Comparison of ENCODE assay signal across 8 mouse cellular contexts in the genomic region with DNA sequence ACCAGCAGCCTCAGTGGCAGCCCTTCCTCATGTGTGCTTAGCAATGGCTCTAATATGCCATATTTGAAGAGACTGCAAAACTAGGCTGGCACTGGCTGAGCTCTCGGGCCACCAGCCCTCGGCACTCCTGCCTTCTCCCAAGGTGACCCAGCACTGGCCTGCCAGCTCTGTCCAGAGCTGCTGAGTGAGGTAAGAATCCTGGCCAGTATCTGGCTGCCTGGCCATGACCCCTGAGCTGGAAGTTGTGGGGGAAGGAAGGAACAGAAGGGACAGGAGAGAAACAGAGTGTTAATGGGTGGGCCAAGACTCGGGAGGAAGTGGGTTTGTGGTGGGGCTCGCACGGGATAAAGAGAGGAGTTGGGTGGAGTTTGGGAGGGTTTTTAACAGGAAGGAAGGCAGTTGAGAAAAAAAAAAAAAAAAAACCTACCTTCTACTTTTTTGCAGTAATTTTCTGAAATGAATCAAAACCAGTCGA. TPM values are rescaled to one million over a fixed set of nuclear protein-coding genes. Genes with fewer than 3 reads are reported as not detected.
DNase-seq lines count a peak whose midpoint lies in the region; ATAC-seq and TF ChIP-seq lines count a peak whose summit lies in the region.

No protein-coding gene starts in this region.

- no peaks in the 10 kb centered on the region for H3K9me3 ChIP-seq in heart, embryonic 16.5 days (replicated peaks; ENCODE audit: control insufficient read depth, low read length)
- no peaks in the 10 kb centered on the region for H3K9me3 ChIP-seq in forebrain, postnatal 0 days (ENCODE audit: low read length)

- no peaks in the 10 kb centered on the region for H3K79me2 ChIP-seq in liver, adult 2 months (ENCODE audit: control insufficient read depth, insufficient read depth, low read length)

- H3K9ac ChIP-seq in heart, embryonic 16.5 days (ENCODE audit: low read length), result peak overlapping the region; percentile 55
- H3K9ac ChIP-seq in liver, adult 2 months (ENCODE audit: low read depth, low read length), result peak overlapping the region; percentile 23
- H3K9ac ChIP-seq in forebrain, postnatal 0 days, result no peak overlapping the region

- no peaks in the 10 kb centered on the region for H3K36me3 ChIP-seq in heart, embryonic 16.5 days (ENCODE audit: control insufficient read depth, insufficient read depth)
- no peaks in the 10 kb centered on the region for H3K36me3 ChIP-seq in liver, adult 2 months (ENCODE audit: control insufficient read depth, insufficient read depth, low read length)
- H3K36me3 ChIP-seq in forebrain, postnatal 0 days (ENCODE audit: insufficient read depth), result no peaks in the 10 kb centered on the region

- peak overlapping the region; percentile 92 for H3K27ac ChIP-seq in heart, embryonic 16.5 days (ENCODE audit: low read length)
- peak overlapping the region; percentile 79 for H3K27ac ChIP-seq in liver, adult 2 months (replicated peaks; ENCODE audit: insufficient read depth, low read depth, low read length)
- H3K27ac ChIP-seq in forebrain, postnatal 0 days (ENCODE audit: low read depth, low read length), result no peak overlapping the region

- peak; percentile 69 for ATAC-seq in heart, embryonic 16.5 days (replicated peaks; ENCODE audit: extremely low read depth, insufficient read depth, low FRiP score)
- no peak for ATAC-seq in forebrain, postnatal 0 days

- H3K4me1 ChIP-seq in heart, embryonic 16.5 days (ENCODE audit: control insufficient read depth, insufficient read depth, low read length), result peaks cover 36% of the 10 kb centered on the region
- peaks cover 38% of the 10 kb centered on the region for H3K4me1 ChIP-seq in liver, adult 2 months (ENCODE audit: control insufficient read depth, insufficient read depth, low read length)
- H3K4me1 ChIP-seq in forebrain, postnatal 0 days (ENCODE audit: insufficient read depth), result no peaks in the 10 kb centered on the region

- no peaks in the 10 kb centered on the region for H3K27me3 ChIP-seq in heart, embryonic 16.5 days (ENCODE audit: control insufficient read depth, insufficient read depth, low read length)
- H3K27me3 ChIP-seq in liver, adult 2 months (ENCODE audit: control insufficient read depth, insufficient read depth, low read length), result no peaks in the 10 kb centered on the region
- H3K27me3 ChIP-seq in forebrain, postnatal 0 days (ENCODE audit: insufficient read depth, low read length), result no peaks in the 10 kb centered on the region

- TF ChIP-seq POLR2A in liver, adult 2 months (IDR thresholded peaks at IDR 0.05; ENCODE audit: extremely low read depth, insufficient read depth, low read length), result no peak

- peak overlapping the region; percentile 22; the same call in 1 of the 2 replicates for H3K4me3 ChIP-seq in heart, embryonic 16.5 days (ENCODE audit: low read length)
- no peak overlapping the region for H3K4me3 ChIP-seq in liver, adult 2 months (ENCODE audit: insufficient read depth, low read depth, low read length)
- no peak overlapping the region for H3K4me3 ChIP-seq in forebrain, postnatal 0 days (ENCODE audit: low read depth, low read length)

- peak; percentile 9 to 17 for DNase-seq in B cell, adult 2 months
- DNase-seq in adrenal gland, postnatal 14 days, result peak; percentile 84
- peak; percentile 94 for DNase-seq in liver, adult 2 months (ENCODE audit: extremely low read depth, low read depth, low spot score)
- peak; percentile 47 to 69 for DNase-seq in spleen, postnatal 4 days (ENCODE audit: low spot score in 2 of 2)
- DNase-seq in right cerebral cortex, postnatal 25 days, result no peak
- DNase-seq in layer of hippocampus, adult 11-12 months (ENCODE audit: low spot score), result no peak
- no peak for DNase-seq in forebrain, postnatal 0 days

- no peak for TF ChIP-seq CTCF in liver, adult 2 months (IDR thresholded peaks at IDR 0.05; ENCODE audit: low read depth, low read length)
- no peak for TF ChIP-seq CTCF in forebrain, postnatal 0 days (IDR thresholded peaks at IDR 0.05; ENCODE audit: low read depth)

- 22% methylated on average over 6 of the region's 6 CpGs for WGBS in heart, embryonic 16.5 days
- WGBS in liver, adult 2 months, result 4% methylated on average over 6 of the region's 6 CpGs
- 55% methylated on average over 6 of the region's 6 CpGs for WGBS in forebrain, postnatal 0 days

- peak overlapping the region; percentile 48 for H3K4me2 ChIP-seq in heart, embryonic 16.5 days (ENCODE audit: low read depth, low read length)
- H3K4me2 ChIP-seq in forebrain, postnatal 0 days (ENCODE audit: low read depth), result no peak overlapping the region

RNA-seq across cellular contexts. Expression of gene Ppp2r5a, which starts 17.9 kb away (rescaled TPM):
- total RNA-seq in adrenal gland, postnatal 14 days (2021), result 193 and 243 TPM in 2 replicates
- 22.8 and 27.2 TPM in 2 replicates for polyA plus RNA-seq in heart, embryonic 16.5 days (2015; fragmentation: Nextera tagmentation; extraction: Ambion mirVana)
- total RNA-seq in liver, adult 2 months (2014; rRNA removed), result 149 and 170 TPM in 2 replicates
- 75.3 and 80.3 TPM in 2 replicates for polyA plus RNA-seq in liver, adult 2 months (2012; rRNA removed)
- 36.6 and 39.2 TPM in 2 replicates for total RNA-seq in forebrain, postnatal 0 days (2014; rRNA removed)
- polyA plus RNA-seq in forebrain, postnatal 0 days (2015; fragmentation: Nextera tagmentation; extraction: Ambion mirVana), result 10.1 and 11.5 TPM in 2 replicates

Comparison
In these comparisons a context has a peak if more than half of its experiments do, and no peak if none do; other contexts are left out.
1. DNase-seq: peak in B cell, adult 2 months (2 of 2), adrenal gland, postnatal 14 days (single experiment), liver, adult 2 months (single experiment) and spleen, postnatal 4 days (2 of 2); none in right cerebral cortex, postnatal 25 days (single experiment), layer of hippocampus, adult 11-12 months (single experiment) and forebrain, postnatal 0 days (single experiment).